Comparison of ENCODE assay signal across 23 mouse cellular contexts in the genomic region with DNA sequence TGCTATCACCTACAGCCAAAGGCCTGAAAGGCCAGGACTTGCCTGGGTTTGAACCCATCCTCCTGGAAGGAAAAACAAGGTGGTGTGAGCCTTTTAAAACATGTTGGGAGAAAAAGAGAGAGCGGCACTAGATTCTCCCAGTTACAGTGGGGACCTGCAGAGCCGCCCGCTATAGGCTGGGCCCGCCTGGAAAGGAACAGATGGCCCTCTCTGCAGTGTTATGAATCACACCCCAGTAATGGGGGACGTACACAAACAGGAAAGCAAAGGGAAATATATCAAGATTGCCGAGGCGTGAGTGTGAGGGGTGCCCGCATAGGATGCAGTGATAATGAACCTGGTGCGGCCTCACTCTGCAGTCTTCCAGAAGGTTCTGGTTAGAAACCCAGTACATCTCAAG. TPM values are rescaled to one million over a fixed set of nuclear protein-coding genes. Genes with fewer than 3 reads are reported as not detected.
DNase-seq lines count a peak whose midpoint lies in the region; ATAC-seq lines count a peak whose summit lies in the region.
"Had no signal": no experiment of that assay in that cellular context is flagged by ENCODE, and none has a peak within 500 bp of the region (broad histone marks: within the 10 kb centered on the region; RNA-seq: fewer than 3 reads in every experiment).

No protein-coding gene starts in this region.

- ATAC-seq in cerebellum, adult (ENCODE audit: insufficient number of reproducible peaks, low FRiP score, low TSS enrichment), result peak; percentile 27; the same call in 1 of the 2 replicates
- ATAC-seq: activated CD4-positive, CD25-positive, alpha-beta regulatory T cell, adult 4 months; forebrain, embryonic 15.5 days; hindbrain, postnatal 0 days; inflammation-experienced regulatory T-cells, adult 6 months; intestine, embryonic 16.5 days had no signal

- DNase-seq in cerebellum, postnatal 10 days, result no peak
- peak; percentile 50 to 57 for DNase-seq in cerebellum, postnatal 25 days
- no peak for DNase-seq in cerebellum, adult 11-12 months
- peak; percentile 21 to 39 for DNase-seq in layer of hippocampus, adult 18-20 months (ENCODE audit: low spot score in 2 of 2)
- DNase-seq in layer of hippocampus, postnatal 36 days, result no peak
- peak; percentile 58 for DNase-seq in brain, adult 2 months (ENCODE audit: low read depth, low spot score)
- no peak for DNase-seq in embryo, embryonic 11 days
- DNase-seq: adrenal gland, adult 8-10 months; adrenal gland, postnatal 25 days; cerebellum, postnatal 14 days; gastrocnemius, postnatal 25 days; heart, adult 18-20 months; heart, postnatal 14 days; heart, postnatal 4 days; kidney, adult 18-20 months had no signal

RNA-seq across cellular contexts. Expression of a gene that starts 47.2 kb away (rescaled TPM):
- total RNA-seq in layer of hippocampus, adult 18-20 months (2021), result not detected
- not detected for total RNA-seq in layer of hippocampus, postnatal 36 days (2021)
- total RNA-seq: adrenal gland, adult 8-10 months; adrenal gland, postnatal 25 days; ES-E14; gastrocnemius, adult 8-10 months; gastrocnemius, postnatal 25 days; heart, adult 18-20 months; heart, postnatal 14 days; heart, postnatal 4 days; hindbrain, postnatal 0 days had no signal

Comparison
In these comparisons a context has a peak if more than half of its experiments do, and no peak if none do; other contexts are left out.
1. DNase-seq: peak in cerebellum, postnatal 25 days (2 of 2), layer of hippocampus, adult 18-20 months (2 of 2) and brain, adult 2 months (single experiment); none in cerebellum, postnatal 10 days (0 of 2), cerebellum, adult 11-12 months (single experiment), layer of hippocampus, postnatal 36 days (0 of 2) and embryo, embryonic 11 days (single experiment).